Mouse (Mus musculus) liver, embryonic 16.5 days (tissue): ENCODE measurements around the gene Stxbp1. TPM values are rescaled to one million over a fixed set of nuclear protein-coding genes. Genes with fewer than 3 reads are reported as not detected.
"Not testable (repeated sequence)": the region's sequence is repeated elsewhere in the genome, so short reads cannot be mapped to it uniquely, and the experiment has no call there.

ENCODE experiments used
- ATAC-seq: fragments of 200-750 bp; cut with Nextera tagmentation; 2 replicates; pipeline ENCODE4 v1.8.0; 2017; ENCODE audit warnings: low read depth, mild to moderate bottlenecking, moderate number of reproducible peaks, moderate library complexity
- H3K27ac ChIP-seq: fragments of 300-500 bp; sonication (generic); 2 replicates; pipeline ENCODE4 v1.5.1; 2014; ENCODE audit warnings: mild to moderate bottlenecking, low read length
- H3K27me3 ChIP-seq: fragments of 300-500 bp; sonication (generic); 2 replicates; pipeline ENCODE4 v1.6.1; 2014; ENCODE audit warnings: low read depth, low read length, mixed read lengths; ENCODE audit not compliant: control insufficient read depth, insufficient read depth
- H3K36me3 ChIP-seq: fragments of 300-500 bp; sonication (generic); 2 replicates; pipeline ENCODE4 v1.6.1; 2014; ENCODE audit warnings: mild to moderate bottlenecking; ENCODE audit not compliant: control insufficient read depth, insufficient read depth
- H3K4me1 ChIP-seq: fragments of 300-500 bp; sonication (generic); 2 replicates; pipeline ENCODE4 v1.6.1; 2014; ENCODE audit warnings: low read depth, low read length, mixed read lengths; ENCODE audit not compliant: control insufficient read depth
- H3K4me2 ChIP-seq: fragments of 300-500 bp; sonication (generic); 2 replicates; pipeline ENCODE4 v1.6.1; 2014; ENCODE audit warnings: low read depth, low read length, mixed read lengths
- H3K4me3 ChIP-seq: fragments of 300-500 bp; sonication (generic); 2 replicates; pipeline ENCODE4 v1.5.1; 2014; ENCODE audit warnings: low read depth, mild to moderate bottlenecking, low read length
- H3K9ac ChIP-seq: fragments of 300-500 bp; sonication (generic); 2 replicates; pipeline ENCODE4 v1.6.1; 2014; ENCODE audit warnings: low read depth, low read length
- H3K9me3 ChIP-seq: fragments of 300-500 bp; sonication (generic); replicated peaks from 2 replicates; pipeline ENCODE4 v1.6.1; 2016; ENCODE audit warnings: low read length; ENCODE audit not compliant: control insufficient read depth
- WGBS: fragments of 180-500 bp; shearing (Covaris S2); extraction: QIAGEN DNeasy Blood & Tissue Kit; methylation state at CpG from one replicate; pipeline ENCODE4 v1.1.7; 2014; ENCODE audit not compliant: insufficient replicate concordance; 5-methylcytosine and 5-hydroxymethylcytosine counted together
- polyA plus RNA-seq: library from polyadenylated mRNA; unstranded; fragments of >200 nt; fragmentation: Nextera tagmentation; extraction: Ambion mirVana; gene quantifications from 2 replicates; pipeline ENCODE4 v1.2.1, GENCODE M21; 2015

Gene Stxbp1
- polyA plus RNA-seq, 1 experiment from 2014 or later = 2.9 TPM

DNA sequence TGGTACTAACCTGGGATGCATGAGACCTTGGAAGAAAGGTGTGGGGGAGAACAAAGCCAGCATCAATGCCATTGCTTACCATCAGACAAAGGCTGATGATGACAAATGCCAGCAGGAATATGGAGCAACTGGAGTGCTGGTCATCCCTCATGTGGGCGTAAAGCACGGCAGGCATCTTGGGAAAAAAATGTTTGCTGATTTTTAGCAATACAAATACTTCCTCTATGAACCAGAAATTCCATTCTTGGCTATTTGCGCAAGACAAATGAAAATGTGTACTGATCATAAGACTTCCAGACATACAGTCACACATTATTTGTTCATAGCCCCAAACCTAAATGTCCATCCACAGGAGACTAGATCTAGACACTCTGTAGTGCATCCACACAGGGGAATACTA lies 16.3 kb upstream of the Stxbp1 start:
- Histone ChIP-seq H3K4me1 (no peaks in the 10 kb centered on the region), H3K4me2 (no peak overlapping the region), H3K27ac (no peak overlapping the region), H3K9me3 (no peaks in the 10 kb centered on the region), H3K4me3 (no peak overlapping the region), H3K36me3 (no peaks in the 10 kb centered on the region), H3K9ac (no peak overlapping the region), H3K27me3 (0 out of 2 replicates have a peak, but pooled peaks cover 2% of the 10 kb centered on the region)
- no peak for ATAC-seq
- 76% methylated on average over 3 of the region's 3 CpGs for WGBS

DNA sequence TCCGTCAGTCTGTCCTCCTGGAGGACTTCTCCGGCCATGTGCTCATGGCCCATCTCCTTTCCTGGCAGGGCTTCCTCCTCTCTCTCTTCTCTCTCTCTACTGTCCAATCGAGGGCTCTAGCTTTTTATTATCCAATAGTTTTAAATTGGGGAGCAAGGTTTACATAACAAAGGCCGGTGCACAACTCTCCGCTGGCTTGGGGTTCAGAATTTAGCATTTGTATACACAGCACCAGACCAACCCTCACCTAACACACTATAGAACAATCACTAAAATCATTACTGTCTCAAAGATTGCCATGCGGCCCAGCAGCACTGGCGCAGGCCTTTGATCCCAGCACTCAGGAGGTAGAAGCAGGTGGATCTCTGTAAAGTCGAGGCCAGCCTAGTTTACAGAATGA lies 13.8 kb upstream of the Stxbp1 start:
- Histone ChIP-seq H3K9ac (no peak overlapping the region), H3K27ac (no peak overlapping the region), H3K36me3 (no peaks in the 10 kb centered on the region), H3K27me3 (0 out of 2 replicates have a peak, but pooled peaks cover 2% of the 10 kb centered on the region), H3K9me3 (no peaks in the 10 kb centered on the region), H3K4me2 (no peak overlapping the region), H3K4me3 (no peak overlapping the region), H3K4me1 (no peaks in the 10 kb centered on the region)
- WGBS = 75% methylated on average over 8 of the region's 8 CpGs
- no peak for ATAC-seq

DNA sequence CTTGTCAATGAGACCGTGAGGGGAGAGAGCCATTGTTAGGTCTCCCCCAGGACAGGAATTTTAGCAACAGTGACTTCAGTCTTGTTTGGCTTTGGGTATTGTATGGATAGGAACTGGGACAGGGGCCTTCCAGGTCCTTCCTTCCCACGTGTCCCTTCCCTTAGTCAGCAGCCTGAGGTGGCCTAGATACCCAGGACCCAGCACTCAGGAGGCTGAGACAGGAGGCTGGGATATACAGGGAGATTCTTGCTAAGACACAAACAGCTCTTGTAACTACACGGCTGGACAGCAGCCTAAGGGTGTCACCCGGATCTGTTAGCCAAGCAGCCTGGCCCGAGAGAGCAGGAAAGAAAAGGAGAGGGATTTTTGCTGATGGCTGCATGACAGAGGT lies 12.6 kb upstream of the Stxbp1 start:
- 68% methylated on average over 5 of the region's 5 CpGs for WGBS
- no peak overlapping the region for H3K9ac ChIP-seq

GRCm38 (mm10) chr2:32859010-32859621 lies 12.1 kb upstream of the Stxbp1 start:
- H3K36me3 ChIP-seq = no peaks in the 10 kb centered on the region
- H3K27ac ChIP-seq = no peak overlapping the region
- no peak overlapping the region for H3K4me3 ChIP-seq
- H3K4me2 ChIP-seq = no peak overlapping the region
- no peak overlapping the region for H3K9ac ChIP-seq
- H3K27me3 ChIP-seq = 0 out of 2 replicates have a peak, but pooled peaks cover 2% of the 10 kb centered on the region
- 39% methylated on average over 10 of the region's 10 CpGs for WGBS
- H3K4me1 ChIP-seq = no peaks in the 10 kb centered on the region
- no peak for ATAC-seq
- no peaks in the 10 kb centered on the region for H3K9me3 ChIP-seq

More for the DNA sequence above, 12.6 kb upstream of the Stxbp1 start:
- Histone ChIP-seq H3K36me3 (no peaks in the 10 kb centered on the region), H3K4me2 (no peak overlapping the region), H3K4me3 (no peak overlapping the region), H3K27me3 (0 out of 2 replicates have a peak, but pooled peaks cover 2% of the 10 kb centered on the region), H3K9me3 (no peaks in the 10 kb centered on the region), H3K4me1 (no peaks in the 10 kb centered on the region), H3K27ac (no peak overlapping the region)
- ATAC-seq = no peak

DNA sequence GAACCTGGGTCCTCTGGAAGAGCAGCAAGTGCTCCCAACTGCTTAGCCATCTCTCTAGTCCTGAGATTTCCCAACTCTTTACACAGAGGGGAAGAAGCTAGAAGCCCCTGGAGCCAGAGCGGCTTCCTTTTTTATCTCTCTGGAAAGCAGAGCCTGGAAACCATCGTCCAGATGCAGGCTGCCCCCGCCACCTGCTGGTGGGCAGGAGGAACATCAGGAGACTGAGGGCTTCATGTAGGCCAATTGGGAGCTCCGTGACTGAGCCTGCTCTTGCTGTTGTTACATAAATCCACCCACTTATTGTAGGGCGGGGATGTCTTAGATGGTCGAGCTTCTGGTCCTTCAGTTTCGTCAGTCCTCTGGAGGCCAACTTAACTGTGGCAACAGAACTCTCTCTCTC lies 10.5 kb upstream of the Stxbp1 start:
- Histone ChIP-seq H3K4me3 (no peak overlapping the region), H3K4me2 (no peak overlapping the region), H3K36me3 (no peaks in the 10 kb centered on the region), H3K27me3 (peaks cover 2% of the 10 kb centered on the region; the same call in 1 of the 2 replicates), H3K27ac (no peak overlapping the region), H3K9ac (no peak overlapping the region), H3K4me1 (no peaks in the 10 kb centered on the region), H3K9me3 (no peaks in the 10 kb centered on the region)
- WGBS = under 1% methylated on average over 7 of the region's 7 CpGs
- peak; percentile 50; the same call in 1 of the 2 replicates for ATAC-seq

DNA sequence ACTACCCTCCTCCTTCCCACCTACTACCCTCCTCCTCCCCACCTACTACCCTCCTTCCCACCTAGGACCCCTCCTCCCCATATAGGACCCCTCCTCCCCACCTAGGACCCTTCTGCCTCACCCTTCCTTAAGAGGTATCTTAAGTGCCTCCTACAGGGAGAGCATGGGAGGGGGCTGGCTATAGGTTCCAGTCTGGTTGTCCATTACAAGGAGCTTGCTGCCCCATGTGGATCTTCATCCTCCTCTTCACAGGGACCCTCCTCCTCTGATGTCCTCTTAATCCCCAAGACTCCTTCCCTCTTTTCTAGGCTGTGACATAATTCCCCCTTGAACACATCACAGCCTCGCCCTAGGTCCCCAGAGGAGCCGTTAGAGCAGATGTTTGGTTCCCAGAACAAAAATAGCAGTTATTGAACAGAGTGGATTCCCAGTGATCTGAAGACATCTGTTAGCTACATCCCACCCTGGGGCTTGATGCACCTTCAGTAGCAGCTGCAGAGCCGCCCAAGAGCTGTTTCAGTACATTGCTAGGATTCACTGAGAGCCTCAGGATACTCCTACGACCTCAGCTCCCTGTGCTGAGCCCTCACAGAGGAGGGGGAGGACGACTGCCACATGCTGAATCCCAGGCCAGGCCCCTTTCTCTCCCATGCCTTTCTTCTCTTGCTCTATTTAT lies 8.9 kb upstream of the Stxbp1 start:
- no peak overlapping the region for H3K4me2 ChIP-seq
- no peak for ATAC-seq
- no peaks in the 10 kb centered on the region for H3K36me3 ChIP-seq
- no peak overlapping the region for H3K9ac ChIP-seq
- no peaks in the 10 kb centered on the region for H3K9me3 ChIP-seq
- H3K27me3 ChIP-seq = peaks cover 15% of the 10 kb centered on the region
- no peaks in the 10 kb centered on the region for H3K4me1 ChIP-seq
- no peak overlapping the region for H3K27ac ChIP-seq
- H3K4me3 ChIP-seq = no peak overlapping the region
- WGBS = 48% methylated on average over 5 of the region's 5 CpGs

DNA sequence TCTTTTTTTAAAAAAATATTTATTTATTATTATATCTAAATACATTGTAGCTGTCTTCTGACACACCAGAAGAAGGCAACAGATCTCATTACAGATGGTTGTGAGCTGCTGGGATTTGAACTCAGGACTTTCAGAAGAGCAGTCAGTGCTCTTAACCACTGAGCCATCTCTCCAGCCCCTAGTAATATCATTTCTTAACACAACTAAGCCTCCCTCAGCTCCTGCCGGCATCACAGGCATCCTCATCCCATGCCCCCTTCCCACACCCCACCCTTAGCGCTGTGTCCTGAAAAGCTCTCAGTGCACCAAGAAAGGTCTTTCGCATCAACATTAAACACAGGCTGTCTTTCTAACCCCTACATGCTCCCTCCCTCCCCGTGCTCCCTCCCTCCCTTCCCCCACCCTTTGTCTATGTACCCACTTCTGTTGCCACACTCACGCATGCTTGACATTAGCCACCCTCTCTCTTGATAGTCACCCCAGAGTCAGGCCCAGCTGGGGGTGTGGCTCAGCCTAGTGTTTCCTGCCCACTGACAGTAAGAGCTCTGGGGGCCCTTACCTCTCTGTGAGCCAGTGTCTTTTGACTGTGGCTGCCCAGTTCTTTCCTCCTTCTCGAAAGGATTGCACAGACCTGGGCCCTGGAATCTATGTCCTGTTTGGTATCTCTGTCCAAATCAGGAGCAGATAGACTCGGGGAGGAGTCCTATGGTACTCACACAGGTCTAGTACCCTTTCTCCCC lies 8.2 kb upstream of the Stxbp1 start:
- no peaks in the 10 kb centered on the region for H3K36me3 ChIP-seq
- no peak for ATAC-seq
- H3K27ac ChIP-seq = no peak overlapping the region
- peaks cover 15% of the 10 kb centered on the region for H3K27me3 ChIP-seq
- H3K9me3 ChIP-seq = no peaks in the 10 kb centered on the region
- H3K4me2 ChIP-seq = no peak overlapping the region
- H3K4me1 ChIP-seq = no peaks in the 10 kb centered on the region
- H3K4me3 ChIP-seq = no peak overlapping the region
- WGBS = 44% methylated on average over 7 of the region's 7 CpGs
- no peak overlapping the region for H3K9ac ChIP-seq

GRCm38 (mm10) chr2:32854206-32854605 lies 7.2 kb upstream of the Stxbp1 start:
- no peak overlapping the region for H3K4me3 ChIP-seq
- 1% methylated on average over 8 of the region's 8 CpGs for WGBS

DNA sequence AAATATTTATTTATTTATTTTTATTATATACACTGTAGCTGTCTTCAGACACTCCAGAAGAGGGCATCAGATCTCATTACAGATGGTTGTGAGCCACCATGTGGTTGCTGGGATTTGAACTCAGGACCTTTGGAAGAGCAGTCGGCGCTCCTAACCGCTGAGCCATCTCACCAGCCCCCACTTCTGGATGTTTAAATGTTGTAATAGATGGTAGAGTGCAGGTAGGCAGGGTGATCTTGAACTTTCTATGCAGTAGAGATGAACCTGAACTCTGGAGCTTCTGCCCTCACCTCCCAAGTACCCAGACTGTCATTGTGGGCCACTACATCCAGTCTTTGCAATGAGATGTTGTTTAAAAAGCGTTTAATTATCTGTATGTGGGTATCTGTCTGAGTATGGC lies 6.7 kb upstream of the Stxbp1 start:
- H3K9me3 ChIP-seq, H3K4me3 ChIP-seq, H3K4me1 ChIP-seq, H3K36me3 ChIP-seq, ATAC-seq, H3K4me2 ChIP-seq, H3K9ac ChIP-seq, H3K27ac ChIP-seq: not testable (repeated sequence)
- WGBS = 57% methylated on average over 4 of the region's 4 CpGs
- H3K27me3 ChIP-seq = peaks cover 13% of the 10 kb centered on the region

More at GRCm38 (mm10) chr2:32854206-32854605, 7.2 kb upstream of the Stxbp1 start:
- Histone ChIP-seq H3K9ac (no peak overlapping the region), H3K36me3 (no peaks in the 10 kb centered on the region), H3K27me3 (peaks cover 14% of the 10 kb centered on the region), H3K4me1 (no peaks in the 10 kb centered on the region), H3K4me2 (no peak overlapping the region), H3K27ac (no peak overlapping the region), H3K9me3 (no peaks in the 10 kb centered on the region)
- ATAC-seq = peak; percentile 68
